Comparison of ENCODE assay signal across 28 mouse cellular contexts in the genomic region with DNA sequence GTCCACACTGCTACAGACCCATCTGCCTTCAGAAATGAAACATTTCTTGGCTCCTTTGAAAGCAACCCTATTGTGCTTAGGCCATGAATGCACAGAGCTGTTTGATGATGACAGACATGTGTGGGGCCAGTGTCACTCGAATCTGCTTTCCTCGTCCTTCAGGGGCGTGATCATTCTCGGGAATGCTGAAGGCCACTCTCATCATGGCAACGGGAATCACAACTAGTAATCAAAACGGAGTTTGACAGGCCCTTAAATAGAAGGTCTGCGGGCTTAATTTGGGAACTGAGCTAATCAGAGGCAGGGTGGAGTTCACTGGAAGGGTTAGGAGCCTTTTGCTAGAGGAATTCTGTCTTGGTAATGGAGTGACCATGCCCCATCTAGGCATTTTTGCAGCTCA.
DNase-seq lines count a peak whose midpoint lies in the region; ATAC-seq and TF ChIP-seq lines count a peak whose summit lies in the region.
"Had no signal": no experiment of that assay in that cellular context is flagged by ENCODE, and none has a peak within 500 bp of the region (broad histone marks: within the 10 kb centered on the region; RNA-seq: fewer than 3 reads in every experiment).

No protein-coding gene starts in this region.

- H3K27me3 ChIP-seq in heart, embryonic 11.5 days (ENCODE audit: control insufficient read depth, insufficient read depth, low read length), result no peaks in the 10 kb centered on the region
- H3K27me3 ChIP-seq in stomach, postnatal 0 days (ENCODE audit: control insufficient read depth, insufficient read depth, low read length), result no peaks in the 10 kb centered on the region
- H3K27me3 ChIP-seq: embryonic facial prominence, embryonic 12.5 days; forebrain, embryonic 12.5 days; hindbrain, embryonic 12.5 days; intestine, embryonic 15.5 days; liver, embryonic 12.5 days; midbrain, embryonic 13.5 days had no signal

- no peak overlapping the region for H3K4me3 ChIP-seq in heart, embryonic 11.5 days (ENCODE audit: low read depth, low read length)
- no peak overlapping the region for H3K4me3 ChIP-seq in stomach, postnatal 0 days (ENCODE audit: low read depth, low read length)
- H3K4me3 ChIP-seq: embryonic facial prominence, embryonic 12.5 days; erythroblast, embryonic 14.5 days; forebrain, embryonic 12.5 days; hindbrain, embryonic 12.5 days; intestine, embryonic 15.5 days; liver, embryonic 12.5 days; midbrain, embryonic 13.5 days had no signal

- H3K9me3 ChIP-seq in heart, embryonic 11.5 days (replicated peaks; ENCODE audit: control insufficient read depth, low read length), result no peaks in the 10 kb centered on the region
- no peaks in the 10 kb centered on the region for H3K9me3 ChIP-seq in stomach, postnatal 0 days (ENCODE audit: control insufficient read depth, low read length)
- H3K9me3 ChIP-seq: embryonic facial prominence, embryonic 12.5 days; forebrain, embryonic 12.5 days; hindbrain, embryonic 12.5 days; intestine, embryonic 15.5 days; liver, embryonic 12.5 days; midbrain, embryonic 13.5 days had no signal

- H3K27ac ChIP-seq in heart, embryonic 11.5 days (ENCODE audit: low read depth, low read length), result no peak overlapping the region
- H3K27ac ChIP-seq in stomach, postnatal 0 days (replicated peaks), result no peak overlapping the region
- H3K27ac ChIP-seq: embryonic facial prominence, embryonic 12.5 days; forebrain, embryonic 12.5 days; hindbrain, embryonic 12.5 days; hindbrain, postnatal 0 days; intestine, embryonic 15.5 days; kidney, postnatal 0 days; liver, embryonic 12.5 days; macrophage; midbrain, embryonic 13.5 days had no signal

- WGBS in heart, embryonic 11.5 days (ENCODE audit: insufficient replicate concordance), result 31% methylated on average over 7 of the region's 7 CpGs
- 68% methylated on average over 7 of the region's 7 CpGs for WGBS in stomach, postnatal 0 days

- no peaks in the 10 kb centered on the region for H3K36me3 ChIP-seq in heart, embryonic 11.5 days (ENCODE audit: control insufficient read depth, insufficient read depth, low read length)
- H3K36me3 ChIP-seq in stomach, postnatal 0 days (ENCODE audit: control insufficient read depth, insufficient read depth, low read length), result no peaks in the 10 kb centered on the region
- H3K36me3 ChIP-seq: embryonic facial prominence, embryonic 12.5 days; forebrain, embryonic 12.5 days; hindbrain, embryonic 12.5 days; intestine, embryonic 15.5 days; liver, embryonic 12.5 days; midbrain, embryonic 13.5 days had no signal

- H3K4me2 ChIP-seq in heart, embryonic 11.5 days, result no peak overlapping the region
- H3K4me2 ChIP-seq in stomach, postnatal 0 days (replicated peaks; ENCODE audit: low read depth), result no peak overlapping the region
- H3K4me2 ChIP-seq: embryonic facial prominence, embryonic 12.5 days; forebrain, embryonic 12.5 days; hindbrain, embryonic 12.5 days; intestine, embryonic 15.5 days; liver, embryonic 12.5 days; midbrain, embryonic 13.5 days had no signal

- H3K9ac ChIP-seq in heart, embryonic 11.5 days (ENCODE audit: low read depth, low read length), result no peak overlapping the region
- H3K9ac ChIP-seq in stomach, postnatal 0 days (ENCODE audit: low read length), result no peak overlapping the region
- H3K9ac ChIP-seq: embryonic facial prominence, embryonic 12.5 days; forebrain, embryonic 12.5 days; hindbrain, embryonic 12.5 days; intestine, embryonic 15.5 days; liver, embryonic 12.5 days; liver, postnatal 0 days; midbrain, embryonic 13.5 days had no signal

- ATAC-seq in heart, embryonic 11.5 days (replicated peaks; ENCODE audit: insufficient number of reproducible peaks, low FRiP score, low TSS enrichment), result no peak
- no peak for ATAC-seq in erythroid progenitor cell, adult 5-6 weeks (replicated peaks; ENCODE audit: low FRiP score, poor library complexity, severe bottlenecking)
- no peak for ATAC-seq in stomach, postnatal 0 days (ENCODE audit: low FRiP score, low TSS enrichment)
- ATAC-seq: CD4-positive, CD25-positive, alpha-beta regulatory T cell, adult 4 months; hindbrain, postnatal 0 days; intestine, embryonic 15.5 days; liver, embryonic 12.5 days; liver, postnatal 0 days; lung, postnatal 0 days; midbrain, embryonic 13.5 days had no signal

- DNase-seq in heart, adult 11 months, result peak; percentile 91
- peak; percentile 43 for DNase-seq in Muller cell, postnatal 12 days (ENCODE audit: inconsistent ontology term)
- DNase-seq in heart, adult 9 months (ENCODE audit: low spot score in 2 of 2), result peak; percentile 29 to 47
- DNase-seq in heart, postnatal 4 days, result peak; percentile 50
- no peak for DNase-seq in stomach, postnatal 0 days (ENCODE audit: low spot score)
- no peak for DNase-seq in spleen, postnatal 4 days (ENCODE audit: low spot score in 2 of 2)
- DNase-seq: adrenal gland, postnatal 10 days; cerebellum, adult 9-10 months; cerebellum, postnatal 36 days; kidney, adult 8-10 months; kidney, postnatal 4 days; layer of hippocampus, postnatal 36 days; left cerebral cortex, postnatal 4 days; liver, postnatal 0 days had no signal

- TF ChIP-seq CTCF in stomach, postnatal 0 days (IDR thresholded peaks at IDR 0.05; ENCODE audit: low read depth), result no peak

- no peaks in the 10 kb centered on the region for H3K4me1 ChIP-seq in heart, embryonic 11.5 days (ENCODE audit: control insufficient read depth, insufficient read depth, low read length)
- H3K4me1 ChIP-seq in stomach, postnatal 0 days (replicated peaks; ENCODE audit: control insufficient read depth, insufficient read depth), result no peaks in the 10 kb centered on the region
- H3K4me1 ChIP-seq: embryonic facial prominence, embryonic 12.5 days; forebrain, embryonic 12.5 days; hindbrain, embryonic 12.5 days; intestine, embryonic 15.5 days; liver, embryonic 12.5 days; midbrain, embryonic 13.5 days had no signal

- no peak for TF ChIP-seq EP300 in stomach, postnatal 0 days (optimal IDR thresholded peaks at IDR 0.05)

Comparison
In these comparisons a context has a peak if more than half of its experiments do, and no peak if none do; other contexts are left out.
1. DNase-seq: peak in heart, adult 11 months (single experiment), Muller cell, postnatal 12 days (single experiment), heart, adult 9 months (2 of 2) and heart, postnatal 4 days (single experiment); none in stomach, postnatal 0 days (single experiment) and spleen, postnatal 4 days (0 of 2).